14 mouse cellular contexts compared by ENCODE assay signal in the genomic region with DNA sequence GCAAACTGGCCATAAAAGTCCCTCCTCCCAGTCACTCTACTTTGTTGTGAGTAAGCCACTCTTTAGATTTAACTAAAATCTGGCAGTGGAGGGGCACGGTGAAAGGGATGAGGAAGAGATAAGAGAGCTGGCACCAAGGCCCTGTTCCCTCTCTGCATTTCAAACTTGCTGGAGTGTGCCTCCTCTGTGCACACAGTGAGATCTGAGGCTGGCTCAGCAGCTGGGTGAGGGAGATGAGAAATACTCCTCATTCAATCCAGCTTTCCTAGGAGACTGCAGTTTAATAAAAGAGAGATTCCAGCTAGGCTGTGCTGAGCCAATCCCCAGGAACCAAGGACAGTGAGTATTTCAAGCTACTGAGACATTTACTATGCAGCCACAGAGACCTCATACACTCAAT. TPM values are rescaled to one million over a fixed set of nuclear protein-coding genes. Genes with fewer than 3 reads are reported as not detected.
DNase-seq lines count a peak whose midpoint lies in the region; ATAC-seq and TF ChIP-seq lines count a peak whose summit lies in the region.
"Had no signal": no experiment of that assay in that cellular context is flagged by ENCODE, and none has a peak within 500 bp of the region (broad histone marks: within the 10 kb centered on the region; RNA-seq: fewer than 3 reads in every experiment).

No protein-coding gene starts in this region.

- intact Hi-C loops in heart, adult 2 months (cut with DNase I), result no loop called here

- TF ChIP-seq EP300 in heart, adult 2 months (IDR thresholded peaks at IDR 0.05; ENCODE audit: insufficient read depth, low read depth, low read length), result no peak

- H3K27me3 ChIP-seq in heart, embryonic 16.5 days (ENCODE audit: control insufficient read depth, insufficient read depth, low read length), result no peaks in the 10 kb centered on the region
- H3K27me3 ChIP-seq in heart, adult 2 months (ENCODE audit: control insufficient read depth, insufficient read depth, low read length), result no peaks in the 10 kb centered on the region
- H3K27me3 ChIP-seq in midbrain, embryonic 13.5 days, result no peaks in the 10 kb centered on the region
- H3K27me3 ChIP-seq in midbrain, embryonic 11.5 days (ENCODE audit: control insufficient read depth, insufficient read depth, low read length), result no peaks in the 10 kb centered on the region
- no peaks in the 10 kb centered on the region for H3K27me3 ChIP-seq in intestine, postnatal 0 days (replicated peaks; ENCODE audit: control insufficient read depth, insufficient read depth, low read length)
- no peaks in the 10 kb centered on the region for H3K27me3 ChIP-seq in limb, embryonic 10.5 days (ENCODE audit: low read depth, poor library complexity, severe bottlenecking)
- H3K27me3 ChIP-seq: limb, embryonic 15.5 days had no signal

- TF ChIP-seq POLR2A in heart, adult 2 months (IDR thresholded peaks at IDR 0.05; ENCODE audit: insufficient read depth, low read depth, low read length), result no peak
- TF ChIP-seq POLR2A in brain, embryonic 14.5 days (IDR thresholded peaks at IDR 0.05; ENCODE audit: borderline replicate concordance, extremely low read depth, insufficient read depth, insufficient read length, poor library complexity, severe bottlenecking), result no peak

- TF ChIP-seq CTCF in heart, adult 2 months (IDR thresholded peaks at IDR 0.05), result no peak
- TF ChIP-seq CTCF in brain, embryonic 14.5 days (IDR thresholded peaks at IDR 0.05; ENCODE audit: borderline replicate concordance, extremely low read depth, insufficient read depth, insufficient read length), result no peak
- no peak for TF ChIP-seq CTCF in intestine, postnatal 0 days (IDR thresholded peaks at IDR 0.05; ENCODE audit: low read depth)

- 0 out of 2 replicates have a peak overlapping the region, but pooled peaks have one; percentile 16 for H3K27ac ChIP-seq in heart, embryonic 16.5 days (ENCODE audit: low read length)
- H3K27ac ChIP-seq in heart, adult 2 months, result no peak overlapping the region
- H3K27ac ChIP-seq in midbrain, embryonic 13.5 days, result peak overlapping the region; percentile 39; the same call in 1 of the 2 replicates
- H3K27ac ChIP-seq in midbrain, embryonic 11.5 days (ENCODE audit: low read depth, low read length), result no peak overlapping the region
- no peak overlapping the region for H3K27ac ChIP-seq in intestine, postnatal 0 days (ENCODE audit: low read depth, low read length)
- H3K27ac ChIP-seq in limb, embryonic 10.5 days, result no peak overlapping the region
- H3K27ac ChIP-seq: limb, embryonic 15.5 days had no signal

- H3K9ac ChIP-seq in heart, embryonic 16.5 days (ENCODE audit: low read length), result no peak overlapping the region; the same call in 1 of the 2 replicates
- no peak overlapping the region for H3K9ac ChIP-seq in heart, adult 2 months (ENCODE audit: low read depth, low read length)
- H3K9ac ChIP-seq in midbrain, embryonic 13.5 days (replicated peaks), result no peak overlapping the region
- no peak overlapping the region for H3K9ac ChIP-seq in midbrain, embryonic 11.5 days (ENCODE audit: low read length)
- H3K9ac ChIP-seq in intestine, postnatal 0 days (ENCODE audit: low read depth, low read length), result no peak overlapping the region
- H3K9ac ChIP-seq: limb, embryonic 15.5 days had no signal

- H3K4me3 ChIP-seq in heart, embryonic 16.5 days (ENCODE audit: low read length), result no peak overlapping the region
- H3K4me3 ChIP-seq in heart, adult 2 months, result no peak overlapping the region
- H3K4me3 ChIP-seq in midbrain, embryonic 13.5 days (replicated peaks), result no peak overlapping the region
- no peak overlapping the region for H3K4me3 ChIP-seq in midbrain, embryonic 11.5 days (ENCODE audit: low read depth, low read length)
- no peak overlapping the region for H3K4me3 ChIP-seq in intestine, postnatal 0 days (ENCODE audit: low read depth, low read length)
- no peak overlapping the region for H3K4me3 ChIP-seq in limb, embryonic 10.5 days
- H3K4me3 ChIP-seq: limb, embryonic 15.5 days had no signal

- no peak overlapping the region for H3K4me2 ChIP-seq in heart, embryonic 16.5 days (ENCODE audit: low read depth, low read length)
- no peak overlapping the region for H3K4me2 ChIP-seq in midbrain, embryonic 13.5 days (replicated peaks)
- no peak overlapping the region for H3K4me2 ChIP-seq in midbrain, embryonic 11.5 days
- H3K4me2 ChIP-seq in intestine, postnatal 0 days (replicated peaks; ENCODE audit: low read depth), result no peak overlapping the region
- H3K4me2 ChIP-seq: heart, embryonic 11.5 days; limb, embryonic 15.5 days had no signal

- WGBS in heart, embryonic 16.5 days, result 7% methylated on average over 1 of the region's 1 CpGs
- WGBS in heart, adult 2 months, result 7% methylated on average over 1 of the region's 1 CpGs
- 63% methylated on average over 1 of the region's 1 CpGs for WGBS in midbrain, embryonic 13.5 days
- 72% methylated on average over 1 of the region's 1 CpGs for WGBS in midbrain, embryonic 11.5 days
- WGBS in intestine, postnatal 0 days, result 33% methylated on average over 1 of the region's 1 CpGs
- WGBS in limb, embryonic 10.5 days, result 58% methylated on average over 1 of the region's 1 CpGs

- H3K9me3 ChIP-seq in heart, embryonic 16.5 days (replicated peaks; ENCODE audit: control insufficient read depth, low read length), result no peaks in the 10 kb centered on the region
- H3K9me3 ChIP-seq in midbrain, embryonic 13.5 days, result no peaks in the 10 kb centered on the region
- H3K9me3 ChIP-seq in midbrain, embryonic 11.5 days (ENCODE audit: control insufficient read depth, low read length), result no peaks in the 10 kb centered on the region
- H3K9me3 ChIP-seq in intestine, postnatal 0 days (ENCODE audit: control insufficient read depth), result no peaks in the 10 kb centered on the region
- no peaks in the 10 kb centered on the region for H3K9me3 ChIP-seq in limb, embryonic 10.5 days (replicated peaks)
- H3K9me3 ChIP-seq: limb, embryonic 15.5 days had no signal

- no peak for ATAC-seq in heart, embryonic 16.5 days (replicated peaks; ENCODE audit: extremely low read depth, insufficient read depth, low FRiP score)
- no peak for ATAC-seq in midbrain, embryonic 13.5 days
- ATAC-seq in midbrain, embryonic 11.5 days (ENCODE audit: low FRiP score), result no peak
- ATAC-seq in megakaryocyte-erythroid progenitor cell, adult 5-6 weeks (replicated peaks; ENCODE audit: low FRiP score, low TSS enrichment, poor library complexity, severe bottlenecking), result peak; percentile 23
- ATAC-seq in intestine, postnatal 0 days, result no peak
- ATAC-seq: activated CD4-positive, CD25-positive, alpha-beta regulatory T cell, adult 4 months; CD4-positive, CD25-positive, alpha-beta regulatory T cell, adult 4 months had no signal

- no peak for DNase-seq in heart, adult 2 months
- no peak for DNase-seq in midbrain, embryonic 11.5 days (ENCODE audit: low spot score, missing footprints)
- DNase-seq in brain, embryonic 14.5 days (ENCODE audit: low read depth), result peak; percentile 45
- no peak for DNase-seq in limb, embryonic 10.5 days (ENCODE audit: low spot score)
- DNase-seq: cerebellum, adult 8-10 months; lung, postnatal 36 days had no signal

- peaks cover 21% of the 10 kb centered on the region for H3K4me1 ChIP-seq in heart, embryonic 16.5 days (ENCODE audit: control insufficient read depth, insufficient read depth, low read length)
- H3K4me1 ChIP-seq in heart, adult 2 months (ENCODE audit: control insufficient read depth, insufficient read depth, low read length), result peaks cover 2% of the 10 kb centered on the region
- no peaks in the 10 kb centered on the region for H3K4me1 ChIP-seq in midbrain, embryonic 13.5 days (replicated peaks)
- H3K4me1 ChIP-seq in midbrain, embryonic 11.5 days (ENCODE audit: control insufficient read depth, insufficient read depth, low read length), result 0 out of 2 replicates have a peak, but pooled peaks cover 2% of the 10 kb centered on the region
- no peaks in the 10 kb centered on the region for H3K4me1 ChIP-seq in intestine, postnatal 0 days (replicated peaks; ENCODE audit: control insufficient read depth, insufficient read depth, low read length)
- H3K4me1 ChIP-seq in limb, embryonic 10.5 days, result no peaks in the 10 kb centered on the region
- H3K4me1 ChIP-seq: limb, embryonic 15.5 days had no signal

- H3K79me2 ChIP-seq in heart, adult 2 months (replicated peaks; ENCODE audit: control insufficient read depth, insufficient read depth, low read length), result no peaks in the 10 kb centered on the region

- no peaks in the 10 kb centered on the region for H3K36me3 ChIP-seq in heart, embryonic 16.5 days (ENCODE audit: control insufficient read depth, insufficient read depth)
- H3K36me3 ChIP-seq in heart, adult 2 months (ENCODE audit: control insufficient read depth, insufficient read depth, low read length), result no peaks in the 10 kb centered on the region
- no peaks in the 10 kb centered on the region for H3K36me3 ChIP-seq in midbrain, embryonic 13.5 days
- H3K36me3 ChIP-seq in midbrain, embryonic 11.5 days (ENCODE audit: control insufficient read depth, insufficient read depth, low read length), result no peaks in the 10 kb centered on the region
- no peaks in the 10 kb centered on the region for H3K36me3 ChIP-seq in intestine, postnatal 0 days (ENCODE audit: control insufficient read depth, insufficient read depth)
- H3K36me3 ChIP-seq in limb, embryonic 10.5 days, result peaks cover 17% of the 10 kb centered on the region
- H3K36me3 ChIP-seq: limb, embryonic 15.5 days had no signal

RNA-seq across cellular contexts. Expression of a gene that starts 26.4 kb away (rescaled TPM):
- 82.3 and 87.9 TPM in 2 replicates for polyA plus RNA-seq in heart, embryonic 16.5 days (2015; fragmentation: Nextera tagmentation; extraction: Ambion mirVana)
- total RNA-seq in heart, adult 2 months (2021), result 1 to 10 TPM; 3.4 to 3.7 TPM
- polyA plus RNA-seq in heart, adult 2 months (2012; rRNA removed), result 3.4 and 4.1 TPM in 2 replicates
- polyA plus RNA-seq in midbrain, embryonic 13.5 days (2015; fragmentation: Nextera tagmentation; extraction: Ambion mirVana), result 64.2 and 64.9 TPM in 2 replicates
- 175 and 195 TPM in 2 replicates for polyA plus RNA-seq in midbrain, embryonic 11.5 days (2014; fragmentation: Nextera tagmentation; extraction: Ambion mirVana)
- 53.3 and 80.6 TPM in 2 replicates for polyA plus RNA-seq in brain, embryonic 14.5 days (2012; rRNA removed)
- 192 and 220 TPM in 2 replicates for total RNA-seq in megakaryocyte-erythroid progenitor cell, adult 5-6 weeks (2014; fragmentation: Nextera tagmentation)
- 224 and 361 TPM in 2 replicates for total RNA-seq in megakaryocyte-erythroid progenitor cell, adult 5-6 weeks (2017)
- 21.3 and 23.9 TPM in 2 replicates for polyA plus RNA-seq in intestine, postnatal 0 days (2015; fragmentation: Nextera tagmentation; extraction: Ambion mirVana)
- 364 and 378 TPM in 2 replicates for polyA plus RNA-seq in limb, embryonic 10.5 days (2016; fragmentation: Nextera tagmentation; extraction: Ambion mirVana)

RNA-seq across cellular contexts. Expression of a gene that starts 42.3 kb away (rescaled TPM):
- 16.8 and 17.6 TPM in 2 replicates for polyA plus RNA-seq in heart, embryonic 16.5 days (2015; fragmentation: Nextera tagmentation; extraction: Ambion mirVana)
- 1 to 10 TPM; 7.7 to 9.0 TPM for total RNA-seq in heart, adult 2 months (2021)
- 10.1 and 11.9 TPM in 2 replicates for polyA plus RNA-seq in heart, adult 2 months (2012; rRNA removed)
- 11.7 and 15.4 TPM in 2 replicates for polyA plus RNA-seq in midbrain, embryonic 13.5 days (2015; fragmentation: Nextera tagmentation; extraction: Ambion mirVana)
- polyA plus RNA-seq in midbrain, embryonic 11.5 days (2014; fragmentation: Nextera tagmentation; extraction: Ambion mirVana), result 13.6 and 15.7 TPM in 2 replicates
- polyA plus RNA-seq in brain, embryonic 14.5 days (2012; rRNA removed), result 9.1 and 16.2 TPM in 2 replicates
- 1.8 TPM in 1 of 2 replicates, not detected in the other for total RNA-seq in megakaryocyte-erythroid progenitor cell, adult 5-6 weeks (2014; fragmentation: Nextera tagmentation)
- total RNA-seq in megakaryocyte-erythroid progenitor cell, adult 5-6 weeks (2017), result 1.1 TPM in 1 of 2 replicates, not detected in the other
- 35.9 and 72.7 TPM in 2 replicates for polyA plus RNA-seq in intestine, postnatal 0 days (2015; fragmentation: Nextera tagmentation; extraction: Ambion mirVana)
- 18.5 and 22.9 TPM in 2 replicates for polyA plus RNA-seq in limb, embryonic 10.5 days (2016; fragmentation: Nextera tagmentation; extraction: Ambion mirVana)

Comparison
In these comparisons a context has a peak if more than half of its experiments do, and no peak if none do; other contexts are left out.
1. H3K27ac ChIP-seq: peak in heart, embryonic 16.5 days (single experiment) and midbrain, embryonic 13.5 days (single experiment); none in heart, adult 2 months (single experiment), midbrain, embryonic 11.5 days (single experiment), intestine, postnatal 0 days (single experiment) and limb, embryonic 10.5 days (single experiment).